Mouse (Mus musculus) intestine, postnatal 0 days (tissue): Measurements from ENCODE around the gene Fam20b. TPM values are rescaled to one million over a fixed set of nuclear protein-coding genes. Genes with fewer than 3 reads are reported as not detected.

Source experiments
- ATAC-seq: fragments of 200-750 bp; cut with Nextera tagmentation; 2 replicates; pipeline ENCODE4 v1.8.0; 2017; ENCODE audit warnings: mild to moderate bottlenecking, moderate TSS enrichment, moderate library complexity
- H3K27ac ChIP-seq: fragments of 300-500 bp; sonication (generic); 2 replicates; pipeline ENCODE4 v1.5.1; 2014; ENCODE audit warnings: mild to moderate bottlenecking, low read depth, low read length, moderate library complexity
- H3K27me3 ChIP-seq: fragments of 300-500 bp; sonication (generic); replicated peaks from 2 replicates; pipeline ENCODE4 v1.6.1; 2014; ENCODE audit warnings: low read length, mixed read lengths; ENCODE audit not compliant: control insufficient read depth, insufficient read depth
- H3K36me3 ChIP-seq: fragments of 300-500 bp; sonication (generic); 2 replicates; pipeline ENCODE4 v1.6.1; 2014; ENCODE audit warnings: mild to moderate bottlenecking, moderate library complexity; ENCODE audit not compliant: control insufficient read depth, insufficient read depth
- H3K4me1 ChIP-seq: fragments of 300-500 bp; sonication (generic); replicated peaks from 2 replicates; pipeline ENCODE4 v1.6.1; 2014; ENCODE audit warnings: antibody characterized with exemption, low read length, mixed read lengths; ENCODE audit not compliant: control insufficient read depth, insufficient read depth
- H3K4me2 ChIP-seq: fragments of 300-500 bp; sonication (generic); replicated peaks from 2 replicates; pipeline ENCODE4 v1.6.1; 2014; ENCODE audit warnings: low read depth, mild to moderate bottlenecking, moderate library complexity
- H3K4me3 ChIP-seq: fragments of 300-500 bp; sonication (generic); 2 replicates; pipeline ENCODE4 v1.5.1; 2014; ENCODE audit warnings: low read depth, low read length
- H3K9ac ChIP-seq: fragments of 300-500 bp; sonication (generic); 2 replicates; pipeline ENCODE4 v1.6.1; 2014; ENCODE audit warnings: mild to moderate bottlenecking, low read depth, low read length
- H3K9me3 ChIP-seq: fragments of 300-500 bp; sonication (generic); 2 replicates; pipeline ENCODE4 v1.6.1; 2016; ENCODE audit warnings: mixed run types; ENCODE audit not compliant: control insufficient read depth
- CTCF ChIP-seq: sonication (generic); IDR thresholded peaks from 2 replicates; pipeline ENCODE4 v1.5.1; 2016; ENCODE audit warnings: low read depth, mild to moderate bottlenecking, control low read depth, antibody characterized with exemption, moderate library complexity
- whole genome bisulfite sequencing: fragments of 180-500 bp; shearing (Covaris S2); extraction: QIAGEN DNeasy Blood & Tissue Kit; methylation state at CpG from one replicate; pipeline ENCODE4 v1.1.7; 2014; 5-methylcytosine and 5-hydroxymethylcytosine counted together
- polyA plus RNA-seq: library from polyadenylated mRNA; unstranded; fragments of >200 nt; fragmentation: Nextera tagmentation; extraction: Ambion mirVana; gene quantifications from 2 replicates; pipeline ENCODE4 v1.2.1, GENCODE M21; 2015

Gene Fam20b
- polyA plus RNA-seq, 1 experiment from 2014 or later, result 35.4 TPM

GRCm38 (mm10) chr1:156732996-156733395, 14.1 kb upstream of the Fam20b start:
- ATAC-seq, result no peak
- H3K4me2 ChIP-seq, result no peak overlapping the region
- no peaks in the 10 kb centered on the region for H3K36me3 ChIP-seq
- no peaks in the 10 kb centered on the region for H3K27me3 ChIP-seq
- H3K27ac ChIP-seq, result peak overlapping the region; percentile 46
- no peak overlapping the region; the same call in 1 of the 2 replicates for H3K9ac ChIP-seq
- no peak overlapping the region for H3K4me3 ChIP-seq
- no peak for TF ChIP-seq CTCF
- no peaks in the 10 kb centered on the region for H3K9me3 ChIP-seq
- WGBS, result 72% methylated on average over 5 of the region's 5 CpGs
- 0 out of 2 replicates have a peak, but pooled peaks cover 6% of the 10 kb centered on the region for H3K4me1 ChIP-seq

DNA sequence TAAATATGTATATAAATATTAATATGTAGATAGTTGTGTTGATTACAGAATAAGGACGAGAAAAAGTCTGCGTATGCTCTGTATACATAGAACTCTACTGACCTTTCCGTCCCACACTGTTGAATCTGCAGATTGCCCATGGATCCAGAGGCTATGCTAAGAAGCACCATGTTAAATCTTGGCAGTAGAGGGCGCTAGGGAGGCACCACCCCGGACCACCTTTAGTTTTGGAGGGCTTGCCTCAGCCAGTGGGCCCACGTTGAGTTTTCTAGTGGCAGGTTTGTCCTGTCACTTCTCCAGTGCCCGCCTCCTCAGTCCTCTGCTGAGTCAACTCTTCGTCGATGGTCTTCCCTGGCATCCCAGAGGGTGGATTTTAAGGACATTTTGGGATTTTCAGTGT, 11.9 kb upstream of the Fam20b start:
- TF ChIP-seq CTCF, result peak; percentile 66
- H3K27ac ChIP-seq, result no peak overlapping the region
- WGBS, result 69% methylated on average over 9 of the region's 9 CpGs
- 0 out of 2 replicates have a peak, but pooled peaks cover 6% of the 10 kb centered on the region for H3K4me1 ChIP-seq
- H3K4me2 ChIP-seq, result no peak overlapping the region
- no peaks in the 10 kb centered on the region for H3K36me3 ChIP-seq
- no peaks in the 10 kb centered on the region for H3K27me3 ChIP-seq
- ATAC-seq, result no peak
- no peak overlapping the region for H3K9ac ChIP-seq
- H3K4me3 ChIP-seq, result no peak overlapping the region
- H3K9me3 ChIP-seq, result no peaks in the 10 kb centered on the region

GRCm38 (mm10) chr1:156727234-156728108, 8.6 kb upstream of the Fam20b start:
- H3K9me3 ChIP-seq, result no peaks in the 10 kb centered on the region
- H3K36me3 ChIP-seq, result no peaks in the 10 kb centered on the region
- 28% methylated on average over 12 of the region's 14 CpGs for WGBS
- no peak overlapping the region for H3K9ac ChIP-seq
- peak overlapping the region; percentile 52 for H3K4me2 ChIP-seq
- H3K4me1 ChIP-seq, result no peaks in the 10 kb centered on the region
- peak overlapping the region; percentile 88 for H3K27ac ChIP-seq
- TF ChIP-seq CTCF, result no peak
- H3K27me3 ChIP-seq, result no peaks in the 10 kb centered on the region
- no peak overlapping the region for H3K4me3 ChIP-seq
- ATAC-seq, result peak; percentile 83

DNA sequence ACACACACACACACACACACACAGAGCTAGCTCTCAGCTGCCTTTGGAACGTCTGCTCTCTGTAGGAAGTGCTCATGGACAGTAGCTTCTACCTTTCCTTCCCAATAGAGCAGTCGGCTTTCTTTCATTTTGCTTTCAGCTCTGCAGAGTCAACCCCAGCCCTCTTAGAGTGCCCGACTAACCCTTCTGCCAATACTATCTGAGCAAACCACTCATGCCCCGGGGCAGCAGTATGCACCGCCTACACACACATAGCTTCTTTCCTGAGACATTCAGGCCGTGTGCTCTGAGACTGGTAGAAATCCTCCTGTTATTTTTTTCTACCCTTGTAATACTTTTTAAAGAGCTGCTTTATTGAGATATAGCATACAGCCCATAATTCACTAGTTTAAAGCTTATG, 3.2 kb upstream of the Fam20b start:
- 62% methylated on average over 6 of the region's 6 CpGs for WGBS

GRCm38 (mm10) chr1:156720046-156720445, 1.2 kb upstream of the Fam20b start:
- 47% methylated on average over 4 of the region's 4 CpGs for WGBS
- Histone ChIP-seq H3K4me1 (0 out of 2 replicates have a peak, but pooled peaks cover 3% of the 10 kb centered on the region), H3K36me3 (no peaks in the 10 kb centered on the region), H3K9ac (no peak overlapping the region), H3K4me3 (no peak overlapping the region), H3K27me3 (no peaks in the 10 kb centered on the region), H3K27ac (peak overlapping the region; percentile 61; the same call in 1 of the 2 replicates), H3K4me2 (peak overlapping the region; percentile 72), H3K9me3 (no peaks in the 10 kb centered on the region)
- TF ChIP-seq CTCF, result no peak
- ATAC-seq, result no peak

More for the DNA sequence above, 3.2 kb upstream of the Fam20b start:
- Histone ChIP-seq H3K36me3 (no peaks in the 10 kb centered on the region), H3K27ac (no peak overlapping the region), H3K27me3 (no peaks in the 10 kb centered on the region), H3K9me3 (no peaks in the 10 kb centered on the region), H3K4me3 (no peak overlapping the region), H3K9ac (no peak overlapping the region), H3K4me1 (0 out of 2 replicates have a peak, but pooled peaks cover 3% of the 10 kb centered on the region), H3K4me2 (no peak overlapping the region)
- no peak for ATAC-seq
- TF ChIP-seq CTCF, result no peak

DNA sequence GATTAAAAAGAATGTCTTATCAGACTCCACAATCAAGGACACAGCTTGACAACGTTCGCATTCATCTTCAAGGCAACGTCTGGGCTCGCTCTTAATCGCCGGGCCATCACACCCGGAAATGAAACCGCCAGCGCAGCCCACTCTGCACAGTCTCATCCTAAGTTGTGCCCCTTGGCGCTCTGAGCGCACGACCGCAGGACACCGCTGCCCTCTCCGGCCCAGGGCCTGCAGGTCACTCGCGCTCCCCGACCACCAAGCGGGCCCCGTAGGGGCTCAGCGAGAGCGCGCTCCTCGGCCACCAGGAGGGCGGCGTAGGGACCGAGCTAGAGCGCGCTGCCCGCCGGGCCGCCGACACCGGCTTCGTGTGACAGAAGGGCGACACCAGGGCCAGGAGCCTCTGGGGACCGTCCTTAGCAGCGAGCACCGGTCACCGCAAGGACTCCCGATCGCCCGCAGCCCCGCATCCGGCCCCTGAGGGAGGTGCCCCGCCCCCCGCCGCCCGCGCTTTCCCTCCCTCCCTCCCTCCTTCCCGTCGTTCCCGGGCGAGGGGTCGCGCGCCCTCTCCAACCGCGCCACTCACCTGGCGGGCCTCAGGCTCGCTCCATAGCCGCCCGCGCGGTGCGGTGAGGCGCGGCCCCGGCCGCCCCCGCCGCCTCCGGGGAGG, 468 bp downstream of the Fam20b start:
- Histone ChIP-seq H3K27me3 (no peaks in the 10 kb centered on the region), H3K9me3 (no peaks in the 10 kb centered on the region), H3K27ac (peak overlapping the region; percentile 99), H3K4me1 (0 out of 2 replicates have a peak, but pooled peaks cover 3% of the 10 kb centered on the region), H3K36me3 (no peaks in the 10 kb centered on the region), H3K9ac (peak overlapping the region; percentile 97), H3K4me3 (peak overlapping the region; percentile 95), H3K4me2 (peak overlapping the region; percentile 72)
- peak; percentile 63 for ATAC-seq
- WGBS, result under 1% methylated on average over 45 of the region's 73 CpGs
- TF ChIP-seq CTCF, result peak; percentile 45
